Mouse (Mus musculus): ENCODE measurements around the gene Sqor.

GRCm38 (mm10) chr2:122779967-122780366 is 14.9 kb downstream of the Sqor start:
- TF ChIP-seq POLR2A (IDR thresholded peaks at IDR 0.05; ENCODE audit: insufficient read depth, low read depth, low read length) (no peak), CTCF (IDR thresholded peaks at IDR 0.05) (0 out of 2 replicates have a peak, but pooled peaks have one; percentile 7), EP300 (IDR thresholded peaks at IDR 0.05; ENCODE audit: insufficient read depth, low read depth, low read length) (no peak)
